Mouse (Mus musculus): ENCODE measurements around the gene Ttc16. TPM values are rescaled to one million over a fixed set of nuclear protein-coding genes. Genes with fewer than 3 reads are reported as not detected.

Gene Ttc16
- polyA plus RNA-seq, 1 experiment = 0.16 TPM

- peaks cover 8% of the 10 kb centered on the region for H3K36me3 ChIP-seq (ENCODE audit: control insufficient read depth, insufficient read depth)
- no peak overlapping the region for H3K4me2 ChIP-seq (ENCODE audit: low read depth)
- H3K79me2 ChIP-seq (ENCODE audit: control insufficient read depth, insufficient read depth) = no peaks in the 10 kb centered on the region
- H3ac ChIP-seq (ENCODE audit: control insufficient read depth, insufficient read length) = no peak overlapping the region
- no peaks in the 10 kb centered on the region for H3K27me3 ChIP-seq (ENCODE audit: control insufficient read depth, insufficient read depth, insufficient read length)
- no peak for TF ChIP-seq TCF12 (IDR thresholded peaks at IDR 0.05; ENCODE audit: insufficient read depth, poor library complexity, severe bottlenecking)
- TF ChIP-seq REST (IDR thresholded peaks at IDR 0.05; ENCODE audit: insufficient read depth, insufficient read length) = no peak
- no peak for TF ChIP-seq USF1 (IDR thresholded peaks at IDR 0.05; ENCODE audit: low read depth)
- no peak for TF ChIP-seq MYOG (IDR thresholded peaks at IDR 0.05; ENCODE audit: control insufficient read depth in 1 of 3, insufficient read depth in 1 of 3, insufficient read length in 2 of 3, low read depth in 2 of 3)
- TF ChIP-seq SRF (IDR thresholded peaks at IDR 0.05; ENCODE audit: control insufficient read depth, insufficient read length, low read depth) = no peak
- no peak for TF ChIP-seq POLR2AphosphoS2 (IDR thresholded peaks at IDR 0.05; ENCODE audit: insufficient read length, low read depth)
- no peak overlapping the region for H3K4me3 ChIP-seq
Measured at GRCm38 (mm10) chr2:32822643-32823042, 47.2 kb upstream of the Ttc16 start.

- TF ChIP-seq SRF (IDR thresholded peaks at IDR 0.05; ENCODE audit: control insufficient read depth, insufficient read length, low read depth) = no peak
- TF ChIP-seq E2F4 (IDR thresholded peaks at IDR 0.05; ENCODE audit: insufficient read depth) = no peak
- TF ChIP-seq MYOD1 (IDR thresholded peaks at IDR 0.05; ENCODE audit: control insufficient read depth in 1 of 3, insufficient read length in 2 of 3, low read depth in 2 of 3) = no peak
- TF ChIP-seq REST (IDR thresholded peaks at IDR 0.05; ENCODE audit: insufficient read depth, insufficient read length) = no peak
- no peak for TF ChIP-seq POLR2A (IDR thresholded peaks at IDR 0.05; ENCODE audit: insufficient read length, low read depth)
- no peak for TF ChIP-seq MYOG (IDR thresholded peaks at IDR 0.05; ENCODE audit: control insufficient read depth in 1 of 3, insufficient read depth in 1 of 3, insufficient read length in 2 of 3, low read depth in 2 of 3)
- no peak for TF ChIP-seq CEBPB (IDR thresholded peaks at IDR 0.05; ENCODE audit: insufficient read depth, poor library complexity, severe bottlenecking)
- TF ChIP-seq POLR2AphosphoS2 (IDR thresholded peaks at IDR 0.05; ENCODE audit: insufficient read length, low read depth) = no peak
- TF ChIP-seq TCF3 (IDR thresholded peaks at IDR 0.05; ENCODE audit: insufficient read length, low read depth) = no peak
- TF ChIP-seq TCF12 (IDR thresholded peaks at IDR 0.05; ENCODE audit: insufficient read depth, poor library complexity, severe bottlenecking) = no peak
- no peak for TF ChIP-seq MAX (IDR thresholded peaks at IDR 0.05; ENCODE audit: low read depth)
- TF ChIP-seq USF1 (IDR thresholded peaks at IDR 0.05; ENCODE audit: low read depth) = no peak
- Histone ChIP-seq H3K4me2 (ENCODE audit: low read depth) (no peak overlapping the region), H3K36me3 (ENCODE audit: control insufficient read depth, insufficient read depth) (peaks cover 8% of the 10 kb centered on the region), H3K27me3 (ENCODE audit: control insufficient read depth, insufficient read depth, insufficient read length) (no peaks in the 10 kb centered on the region), H3K4me3 (no peak overlapping the region), H3ac (ENCODE audit: control insufficient read depth, insufficient read length) (no peak overlapping the region), H3K79me2 (ENCODE audit: control insufficient read depth, insufficient read depth) (no peaks in the 10 kb centered on the region)
Measured at GRCm38 (mm10) chr2:32821041-32821802, 45.8 kb upstream of the Ttc16 start.

- no peak overlapping the region for H3K4me2 ChIP-seq (ENCODE audit: low read depth)
- H3ac ChIP-seq (ENCODE audit: control insufficient read depth, insufficient read length) = no peak overlapping the region
- no peaks in the 10 kb centered on the region for H3K79me2 ChIP-seq (ENCODE audit: control insufficient read depth, insufficient read depth)
- no peak overlapping the region for H3K4me3 ChIP-seq
- H3K36me3 ChIP-seq (ENCODE audit: control insufficient read depth, insufficient read depth) = peaks cover 8% of the 10 kb centered on the region
- H3K27me3 ChIP-seq (ENCODE audit: control insufficient read depth, insufficient read depth, insufficient read length) = no peaks in the 10 kb centered on the region
- no peak for TF ChIP-seq TCF12 (IDR thresholded peaks at IDR 0.05; ENCODE audit: insufficient read depth, poor library complexity, severe bottlenecking)
- TF ChIP-seq E2F4 (IDR thresholded peaks at IDR 0.05; ENCODE audit: insufficient read depth) = no peak
- no peak for TF ChIP-seq POLR2A (IDR thresholded peaks at IDR 0.05; ENCODE audit: insufficient read length, low read depth)
- no peak for TF ChIP-seq USF1 (IDR thresholded peaks at IDR 0.05; ENCODE audit: low read depth)
- TF ChIP-seq TCF3 (IDR thresholded peaks at IDR 0.05; ENCODE audit: insufficient read length, low read depth) = no peak
- no peak for TF ChIP-seq MYOD1 (IDR thresholded peaks at IDR 0.05; ENCODE audit: control insufficient read depth in 1 of 3, insufficient read length in 2 of 3, low read depth in 2 of 3)
- TF ChIP-seq MAX (IDR thresholded peaks at IDR 0.05; ENCODE audit: low read depth) = no peak
- TF ChIP-seq CEBPB (IDR thresholded peaks at IDR 0.05; ENCODE audit: insufficient read depth, poor library complexity, severe bottlenecking) = no peak
- no peak for TF ChIP-seq MYOG (IDR thresholded peaks at IDR 0.05; ENCODE audit: control insufficient read depth in 1 of 3, insufficient read depth in 1 of 3, insufficient read length in 2 of 3, low read depth in 2 of 3)
Measured at GRCm38 (mm10) chr2:32818208-32818607, 42.8 kb upstream of the Ttc16 start.

GRCm38 (mm10) chr2:32817589-32817988 is 42.2 kb upstream of the Ttc16 start:
- peaks cover 9% of the 10 kb centered on the region for H3K36me3 ChIP-seq (ENCODE audit: control insufficient read depth, insufficient read depth)
- no peak overlapping the region for H3ac ChIP-seq (ENCODE audit: control insufficient read depth, insufficient read length)
- no peak overlapping the region for H3K4me3 ChIP-seq
- H3K27me3 ChIP-seq (ENCODE audit: control insufficient read depth, insufficient read depth, insufficient read length) = no peaks in the 10 kb centered on the region
- H3K4me2 ChIP-seq (ENCODE audit: low read depth) = no peak overlapping the region
- no peaks in the 10 kb centered on the region for H3K79me2 ChIP-seq (ENCODE audit: control insufficient read depth, insufficient read depth)
- no peak for TF ChIP-seq POLR2AphosphoS2 (IDR thresholded peaks at IDR 0.05; ENCODE audit: insufficient read length, low read depth)
- no peak for TF ChIP-seq E2F4 (IDR thresholded peaks at IDR 0.05; ENCODE audit: insufficient read depth)
- TF ChIP-seq MAX (IDR thresholded peaks at IDR 0.05; ENCODE audit: low read depth) = no peak
- no peak for TF ChIP-seq MYOD1 (IDR thresholded peaks at IDR 0.05; ENCODE audit: control insufficient read depth in 1 of 3, insufficient read length in 2 of 3, low read depth in 2 of 3)
- TF ChIP-seq MYOG (IDR thresholded peaks at IDR 0.05; ENCODE audit: control insufficient read depth in 1 of 3, insufficient read depth in 1 of 3, insufficient read length in 2 of 3, low read depth in 2 of 3) = no peak
- TF ChIP-seq CEBPB (IDR thresholded peaks at IDR 0.05; ENCODE audit: insufficient read depth, poor library complexity, severe bottlenecking) = no peak
- no peak for TF ChIP-seq TCF3 (IDR thresholded peaks at IDR 0.05; ENCODE audit: insufficient read length, low read depth)
- no peak for TF ChIP-seq TCF12 (IDR thresholded peaks at IDR 0.05; ENCODE audit: insufficient read depth, poor library complexity, severe bottlenecking)
- TF ChIP-seq REST (IDR thresholded peaks at IDR 0.05; ENCODE audit: insufficient read depth, insufficient read length) = no peak
- no peak for TF ChIP-seq SRF (IDR thresholded peaks at IDR 0.05; ENCODE audit: control insufficient read depth, insufficient read length, low read depth)
- no peak for TF ChIP-seq USF1 (IDR thresholded peaks at IDR 0.05; ENCODE audit: low read depth)
- TF ChIP-seq POLR2A (IDR thresholded peaks at IDR 0.05; ENCODE audit: insufficient read length, low read depth) = no peak
